Mouse (Mus musculus) bone marrow, adult 2 months (tissue): ENCODE measurements around the gene Cacng7. TPM values are rescaled to one million over a fixed set of nuclear protein-coding genes. Genes with fewer than 3 reads are reported as not detected.
"Not testable (repeated sequence)": the region's sequence is repeated elsewhere in the genome, so short reads cannot be mapped to it uniquely, and the experiment has no call there.

Source experiments
- H3K27ac ChIP-seq: fragments of 200-500 bp; 2 replicates; pipeline ENCODE4 v1.5.1; 2012; ENCODE audit warnings: low read depth, mild to moderate bottlenecking, control low read depth, inconsistent platforms, low read length; ENCODE audit not compliant: control insufficient read depth, poor library complexity, insufficient read depth
- H3K4me1 ChIP-seq: fragments of 200-500 bp; 2 replicates; pipeline ENCODE4 v1.6.1; 2011; ENCODE audit warnings: low read length; ENCODE audit not compliant: control insufficient read depth, insufficient read depth
- H3K4me3 ChIP-seq: fragments of 200-500 bp; replicated peaks from 2 replicates; pipeline ENCODE3; 2011; ENCODE audit warnings: mild to moderate bottlenecking, low read depth, low read length, control low read depth; ENCODE audit not compliant: control insufficient read depth
- CTCF ChIP-seq: fragments of 200-500 bp; IDR thresholded peaks from 2 replicates; pipeline ENCODE4 v1.5.1; 2011; ENCODE audit warnings: low read length, control low read depth; ENCODE audit not compliant: control insufficient read depth, insufficient read depth
- POLR2A ChIP-seq: fragments of 200-500 bp; IDR thresholded peaks from 2 replicates; pipeline ENCODE4 v1.6.1; 2011; ENCODE audit warnings: low read depth, mild to moderate bottlenecking, control low read depth, low read length, borderline replicate concordance; ENCODE audit not compliant: control insufficient read depth
- WGBS: fragments of 180-500 bp; shearing (Covaris S2); methylation state at CpG from one replicate; pipeline ENCODE4 v1.1.7; 2018; 5-methylcytosine and 5-hydroxymethylcytosine counted together
- polyA plus RNA-seq: library from polyadenylated mRNA; stranded (reverse); fragments of >200 nt; gene quantifications from 2 replicates; pipeline ENCODE4 v1.2.4, GENCODE M21; 2011; ENCODE audit warnings: low replicate concordance; ENCODE audit not compliant: missing spikeins, insufficient read depth, insufficient read length

Gene Cacng7
- polyA plus RNA-seq, 1 experiment = 2.0 TPM

DNA sequence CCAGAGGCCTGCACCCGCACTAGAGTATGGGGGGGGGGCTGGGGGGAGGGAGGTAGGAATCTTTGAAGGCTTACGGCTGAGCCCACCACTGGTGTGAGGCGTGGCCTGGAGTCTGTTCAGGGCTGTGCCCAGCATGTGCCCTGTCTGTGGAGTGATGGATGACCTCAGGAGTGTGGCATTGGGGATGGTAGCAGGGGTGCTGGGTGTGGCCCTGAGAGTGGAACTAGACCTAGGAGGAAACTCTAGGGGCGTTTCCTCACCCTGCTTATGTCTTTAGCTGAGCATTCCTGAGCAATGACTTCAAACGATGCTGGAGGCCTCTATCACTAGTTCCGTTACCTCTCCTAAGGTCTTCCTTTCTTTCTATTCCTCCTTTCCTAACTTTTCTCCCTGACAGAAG, 41.6 kb upstream of the Cacng7 start:
- Histone ChIP-seq H3K4me1 (peaks cover 4% of the 10 kb centered on the region; the same call in 1 of the 2 replicates), H3K27ac (no peak overlapping the region), H3K4me3 (peak overlapping the region; percentile 51)
- WGBS = 59% methylated on average over 6 of the region's 6 CpGs
- TF ChIP-seq POLR2A (no peak), CTCF (no peak)

DNA sequence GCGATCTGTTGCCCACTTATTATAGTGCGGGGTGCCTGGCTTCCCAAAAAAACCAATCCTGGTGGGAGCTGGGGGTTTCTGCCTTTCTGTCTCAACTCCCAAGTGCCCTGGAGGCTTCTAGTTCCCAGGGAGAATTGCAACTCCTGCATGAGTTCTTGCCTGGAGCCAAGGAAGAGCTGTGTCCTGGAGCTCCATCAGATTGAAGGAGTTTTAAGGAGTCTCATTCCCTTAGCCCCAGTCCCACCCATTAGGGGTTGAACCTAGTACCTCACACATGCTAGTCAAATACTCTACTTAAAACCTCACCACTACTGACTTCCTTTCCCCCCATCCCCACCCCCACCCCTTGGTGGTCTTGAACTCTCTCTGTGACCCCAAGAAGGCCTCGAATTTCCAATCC, 41.0 kb upstream of the Cacng7 start:
- TF ChIP-seq CTCF (no peak), POLR2A (no peak)
- peaks cover 4% of the 10 kb centered on the region; the same call in 1 of the 2 replicates for H3K4me1 ChIP-seq
- WGBS = 69% methylated on average over 3 of the region's 3 CpGs
- no peak overlapping the region for H3K4me3 ChIP-seq
- H3K27ac ChIP-seq = no peak overlapping the region

DNA sequence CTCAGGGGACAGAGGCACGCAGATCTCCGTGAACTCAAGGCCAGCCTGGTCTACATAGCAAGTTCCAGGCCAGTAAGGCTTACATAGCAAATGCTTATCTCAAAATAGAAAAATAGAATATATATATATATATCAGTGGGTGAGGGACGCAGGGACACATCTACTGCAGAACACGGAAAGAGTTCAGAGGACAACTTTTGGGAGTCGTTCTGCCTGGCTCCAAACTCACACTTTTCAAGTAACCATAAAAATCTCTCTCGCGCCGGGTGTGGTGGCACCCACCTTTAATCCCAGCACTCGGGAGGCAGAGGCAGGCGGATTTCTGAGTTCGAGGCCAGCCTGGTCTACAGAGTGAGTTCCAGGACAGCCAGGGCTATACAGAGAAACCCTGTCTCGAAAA, 40.5 kb upstream of the Cacng7 start:
- H3K4me3 ChIP-seq, H3K27ac ChIP-seq, H3K4me1 ChIP-seq: not testable (repeated sequence)
- WGBS = 63% methylated on average over 12 of the region's 12 CpGs

DNA sequence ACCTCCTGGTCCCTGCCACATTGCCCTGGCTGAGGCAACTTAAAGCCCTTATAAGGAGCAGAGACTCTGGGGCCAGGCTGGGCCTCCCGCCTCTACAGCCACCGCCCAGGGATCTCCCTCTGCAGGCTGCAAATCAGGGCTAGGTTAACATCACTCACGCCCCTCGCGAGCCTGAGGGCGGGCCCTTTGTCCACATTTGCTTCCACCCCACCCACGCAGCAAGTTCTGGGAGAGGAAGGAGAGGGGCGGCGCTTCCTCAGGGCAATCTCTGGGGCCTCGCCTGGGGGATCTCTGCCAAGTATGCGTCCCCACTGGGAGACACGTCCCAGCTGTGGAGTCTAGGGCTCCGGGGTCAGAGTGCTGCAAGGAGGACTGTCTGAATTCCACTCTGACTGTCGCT, 40.0 kb upstream of the Cacng7 start:
- Histone ChIP-seq H3K4me1 (peaks cover 4% of the 10 kb centered on the region; the same call in 1 of the 2 replicates), H3K4me3 (peak overlapping the region; percentile 70), H3K27ac (peak overlapping the region; percentile 54)
- TF ChIP-seq CTCF (no peak), POLR2A (no peak; the same call in 1 of the 2 replicates)
- WGBS = 1% methylated on average over 14 of the region's 14 CpGs

DNA sequence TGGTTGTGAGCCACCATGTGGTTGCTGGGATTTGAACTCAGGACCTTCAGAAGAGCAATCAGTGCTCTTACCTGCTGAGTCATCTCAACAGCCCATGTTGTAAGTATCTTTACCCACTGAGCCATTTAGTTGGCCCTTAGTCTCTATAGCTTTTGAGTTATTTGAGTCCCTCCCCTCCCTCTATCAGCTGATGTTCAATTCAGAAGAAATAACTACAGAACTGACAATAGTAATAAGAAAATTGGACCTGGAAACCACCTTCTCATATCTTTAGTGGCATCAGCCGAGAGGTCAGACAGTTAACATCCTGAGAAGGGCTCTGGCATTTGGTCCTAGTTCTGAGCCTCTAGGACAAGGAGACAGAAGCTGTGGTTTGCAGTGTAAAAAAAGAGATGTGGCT, 38.0 kb upstream of the Cacng7 start:
- 41% methylated on average over 1 of the region's 1 CpGs for WGBS
- no peak for TF ChIP-seq POLR2A
- TF ChIP-seq CTCF = no peak
- no peak overlapping the region for H3K4me3 ChIP-seq
- H3K27ac ChIP-seq = peak overlapping the region; percentile 54; the same call in 1 of the 2 replicates
- peaks cover 4% of the 10 kb centered on the region; the same call in 1 of the 2 replicates for H3K4me1 ChIP-seq

DNA sequence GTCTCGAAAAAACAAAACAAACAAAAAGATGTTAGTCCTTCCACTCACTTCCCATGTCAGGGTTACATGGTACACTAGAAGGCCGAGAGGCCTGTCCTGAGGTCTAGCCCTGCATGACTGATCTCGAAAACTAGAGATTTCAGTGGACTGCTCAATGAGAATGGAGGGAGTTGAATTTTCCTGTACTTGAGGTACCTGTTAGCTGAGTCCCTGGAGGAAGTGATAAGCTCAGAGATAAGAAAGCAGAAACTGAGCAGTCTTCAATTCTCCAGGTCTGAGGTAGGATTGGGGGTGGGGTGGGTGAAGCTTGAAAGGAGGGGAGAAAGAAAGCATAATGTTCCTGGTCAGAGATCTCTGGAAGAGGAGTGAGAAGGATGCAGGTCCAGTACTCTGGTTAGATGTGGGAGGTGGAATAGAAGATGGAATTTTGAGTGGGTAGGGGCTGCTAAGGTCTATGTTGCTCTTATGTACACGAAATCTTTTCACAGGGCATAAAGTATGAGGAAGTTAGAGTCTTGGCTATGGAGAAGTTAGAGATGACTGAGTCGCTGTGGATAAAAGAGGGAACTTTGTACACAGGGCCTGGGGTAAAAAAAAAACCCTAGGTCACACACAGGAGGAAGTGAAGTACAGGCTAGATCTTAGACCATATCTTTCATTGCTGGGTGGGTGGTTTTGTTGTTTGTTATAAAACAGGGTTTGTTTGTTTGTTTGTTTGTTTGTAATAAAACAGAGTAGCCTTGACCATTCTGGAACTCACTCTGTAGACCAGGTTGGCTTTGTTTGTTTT, 37.2 kb upstream of the Cacng7 start:
- H3K27ac ChIP-seq = peak overlapping the region; percentile 54; the same call in 1 of the 2 replicates
- no peak overlapping the region for H3K4me3 ChIP-seq
- TF ChIP-seq POLR2A = no peak
- no peak for TF ChIP-seq CTCF
- WGBS = 39% methylated on average over 5 of the region's 5 CpGs
- peaks cover 4% of the 10 kb centered on the region; the same call in 1 of the 2 replicates for H3K4me1 ChIP-seq

DNA sequence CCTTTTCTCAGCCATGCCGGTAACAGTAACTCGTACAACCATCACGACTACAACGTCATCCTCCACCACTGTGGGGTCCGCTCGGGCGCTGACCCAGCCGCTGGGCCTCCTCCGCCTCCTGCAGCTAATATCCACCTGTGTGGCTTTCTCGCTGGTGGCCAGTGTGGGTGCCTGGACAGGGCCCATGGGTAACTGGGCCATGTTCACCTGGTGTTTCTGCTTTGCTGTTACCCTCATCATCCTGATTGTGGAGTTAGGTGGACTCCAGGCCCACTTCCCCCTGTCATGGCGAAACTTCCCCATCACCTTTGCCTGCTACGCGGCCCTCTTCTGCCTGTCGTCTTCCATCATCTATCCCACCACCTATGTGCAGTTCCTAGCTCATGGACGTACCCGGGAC, 36.0 kb upstream of the Cacng7 start:
- Histone ChIP-seq H3K27ac (no peak overlapping the region), H3K4me1 (peaks cover 1% of the 10 kb centered on the region; the same call in 1 of the 2 replicates), H3K4me3 (no peak overlapping the region)
- TF ChIP-seq POLR2A (no peak), CTCF (no peak)
- WGBS = 91% methylated on average over 16 of the region's 16 CpGs

DNA sequence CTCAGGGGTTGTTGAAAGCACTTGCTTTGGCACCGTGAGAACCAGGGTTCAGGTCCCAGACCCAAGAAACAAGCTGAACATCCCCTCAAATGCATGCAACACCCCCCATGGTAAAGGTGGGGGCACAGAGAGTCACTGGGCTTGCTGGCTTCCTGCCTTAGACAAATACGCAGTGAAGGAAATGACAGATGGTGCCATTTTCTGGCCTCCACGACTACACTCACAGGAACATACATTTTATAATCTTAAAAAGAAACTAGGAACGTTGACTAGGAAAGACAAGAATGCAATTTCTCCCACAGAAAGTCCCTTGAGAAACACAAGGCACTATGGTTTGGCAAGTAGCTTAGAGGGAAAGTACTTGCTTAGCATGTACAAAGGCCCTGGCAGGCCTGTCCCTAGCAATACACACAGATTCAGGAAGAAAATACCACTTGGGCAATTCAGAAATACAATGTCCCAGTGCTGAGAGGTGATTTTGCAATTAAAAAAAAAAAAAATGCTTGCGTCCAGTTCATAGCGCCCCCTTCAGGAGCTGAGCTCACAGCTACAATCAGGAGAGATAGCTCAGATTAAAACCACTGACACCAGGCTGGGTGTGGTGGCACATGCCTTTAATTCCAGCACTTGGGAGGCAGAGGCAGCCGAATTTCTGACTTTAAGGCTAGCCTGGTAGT, 32.7 kb upstream of the Cacng7 start:
- H3K27ac ChIP-seq = no peak overlapping the region
- 50% methylated on average over 7 of the region's 7 CpGs for WGBS
- peaks cover under 1% of the 10 kb centered on the region; the same call in 1 of the 2 replicates for H3K4me1 ChIP-seq
- H3K4me3 ChIP-seq = no peak overlapping the region
- no peak for TF ChIP-seq POLR2A
- TF ChIP-seq CTCF = 0 out of 2 replicates have a peak, but pooled peaks have one; percentile 23
